ENCODE assay signal across 7 mouse cellular contexts in the genomic region with DNA sequence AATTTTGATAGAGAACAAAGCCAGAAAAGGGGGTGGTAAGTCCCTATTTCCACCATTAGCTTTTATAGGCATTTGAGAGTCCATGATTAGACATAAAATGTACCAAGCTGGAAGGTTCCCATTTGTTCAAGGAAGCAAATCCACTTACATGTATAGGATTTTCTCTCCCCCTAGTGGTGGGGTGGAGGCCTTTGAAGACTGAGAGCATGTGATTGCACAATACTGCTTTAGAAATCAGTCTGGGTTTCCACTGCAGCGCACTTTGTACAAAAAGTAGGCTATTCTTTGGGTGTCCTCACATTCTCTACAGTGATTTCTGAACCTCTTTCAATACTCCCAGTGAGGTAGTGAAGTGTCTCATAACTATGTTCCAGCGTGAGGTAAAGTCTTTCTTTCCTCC. TPM values are rescaled to one million over a fixed set of nuclear protein-coding genes. Genes with fewer than 3 reads are reported as not detected.
DNase-seq lines count a peak whose midpoint lies in the region; ATAC-seq and TF ChIP-seq lines count a peak whose summit lies in the region.

No protein-coding gene starts in this region.

- DNase-seq in spleen, adult 2 months (ENCODE audit: low read depth in 1 of 2, low spot score in 2 of 2) = peak; percentile 4 to 11
- no peak for DNase-seq in spleen, postnatal 14 days (ENCODE audit: low spot score in 2 of 2)
- DNase-seq in ZHBTc4 (ENCODE audit: low read depth, low spot score) = peak; percentile 81
- DNase-seq in heart, postnatal 4 days = peak; percentile 67
- DNase-seq in left cerebral cortex, postnatal 25 days (ENCODE audit: low spot score in 2 of 2) = peak; percentile 80 to 94
- peak; percentile 88 for DNase-seq in retina, postnatal 1 day

- H3K4me1 ChIP-seq in spleen, adult 2 months (ENCODE audit: control insufficient read depth, insufficient read depth, insufficient read length) = peaks cover 3% of the 10 kb centered on the region; the same call in 1 of the 2 replicates

- H3K36me3 ChIP-seq in spleen, adult 2 months (ENCODE audit: control insufficient read depth, insufficient read depth, low read length) = no peaks in the 10 kb centered on the region

- ATAC-seq in common myeloid progenitor, adult 5-6 weeks (replicated peaks; ENCODE audit: low read depth, poor library complexity, severe bottlenecking) = peak; percentile 53

- H3K4me3 ChIP-seq in spleen, adult 2 months (ENCODE audit: extremely low read depth, insufficient read depth, insufficient read length) = no peak overlapping the region

- H3K27ac ChIP-seq in spleen, adult 2 months (ENCODE audit: insufficient read depth, low read length) = no peak overlapping the region

- H3K27me3 ChIP-seq in spleen, adult 2 months (ENCODE audit: control insufficient read depth, insufficient read depth, low read length) = no peaks in the 10 kb centered on the region

- TF ChIP-seq POLR2A in spleen, adult 2 months (IDR thresholded peaks at IDR 0.05; ENCODE audit: low read depth, low read length) = no peak

- 56% methylated on average over 2 of the region's 2 CpGs for WGBS in spleen, adult 2 months

- intact Hi-C loops in left cerebral cortex, postnatal 25 days (cut with DNase I) = loop anchor here (2.0 to 5.0 kb wide), 11 partner anchors 50 to 649 kb away; partner anchors contain the start of gene Rps3a1

- no peak for TF ChIP-seq CTCF in spleen, adult 2 months (IDR thresholded peaks at IDR 0.05; ENCODE audit: extremely low read depth, insufficient read depth, insufficient read length, insufficient replicate concordance)

RNA-seq across cellular contexts. Expression of gene Gatb, which starts 2.6 kb away (rescaled TPM):
- polyA plus RNA-seq in spleen, adult 2 months (2012; rRNA removed) = 2.0 and 2.6 TPM in 2 replicates
- 13.2 and 15.3 TPM in 2 replicates for total RNA-seq in common myeloid progenitor, adult 5-6 weeks (2017)
- 10 to 100 TPM; 26.4 to 28.0 TPM for total RNA-seq in heart, postnatal 4 days (2021)
- total RNA-seq in left cerebral cortex, postnatal 25 days (2021) = 10 to 100 TPM; 20.3 to 22.4 TPM

Comparison
In these comparisons a context has a peak if more than half of its experiments do, and no peak if none do; other contexts are left out.
1. DNase-seq: peak in spleen, adult 2 months (2 of 2), ZHBTc4 (single experiment), heart, postnatal 4 days (single experiment), left cerebral cortex, postnatal 25 days (2 of 2) and retina, postnatal 1 day (single experiment); none in spleen, postnatal 14 days (0 of 2).